Mouse (Mus musculus) T-helper 1 cell (primary cell): ENCODE data around the gene Fsd2.

Experiments
- in situ Hi-C: fragments of 300-600 bp; cut with MboI, MseI; formaldehyde crosslinking; loops from one replicate; pipeline ENCODE4 v1.15.1; 2025; ENCODE audit warnings: high pct_unique_total_duplicates

The Fsd2 gene

GRCm38 (mm10) chr7:81566892-81567291 lies at the start of gene Fsd2:
Fsd2 (minus strand) TSS chr7:81566944.
- in situ Hi-C loops, result no loop called here

- in situ Hi-C loops, result no loop called here
Measured at GRCm38 (mm10) chr7:81615031-81615430, 48.3 kb upstream of the Fsd2 start.

- in situ Hi-C loops, result no loop called here
Measured at GRCm38 (mm10) chr7:81612856-81613635, 46.3 kb upstream of the Fsd2 start.

GRCm38 (mm10) chr7:81610125-81610524 lies 43.4 kb upstream of the Fsd2 start:
- in situ Hi-C loops, result no loop called here

- in situ Hi-C loops, result no loop called here
Measured at GRCm38 (mm10) chr7:81606452-81606851, 39.7 kb upstream of the Fsd2 start.

- in situ Hi-C loops, result no loop called here
Measured at GRCm38 (mm10) chr7:81605489-81605888, 38.7 kb upstream of the Fsd2 start.

GRCm38 (mm10) chr7:81604991-81605390 lies 38.2 kb upstream of the Fsd2 start:
- in situ Hi-C loops, result no loop called here

- in situ Hi-C loops, result no loop called here
Measured at GRCm38 (mm10) chr7:81599379-81600280, 32.9 kb upstream of the Fsd2 start.

GRCm38 (mm10) chr7:81597660-81598059 lies 30.9 kb upstream of the Fsd2 start:
- in situ Hi-C loops, result no loop called here

GRCm38 (mm10) chr7:81596086-81596485 lies 29.3 kb upstream of the Fsd2 start:
- in situ Hi-C loops, result no loop called here

- in situ Hi-C loops, result no loop called here
Measured at GRCm38 (mm10) chr7:81595056-81595455, 28.3 kb upstream of the Fsd2 start.

GRCm38 (mm10) chr7:81593387-81593786 lies 26.6 kb upstream of the Fsd2 start:
- in situ Hi-C loops, result no loop called here

GRCm38 (mm10) chr7:81592686-81593085 lies 25.9 kb upstream of the Fsd2 start:
- in situ Hi-C loops, result no loop called here

- in situ Hi-C loops, result no loop called here
Measured at GRCm38 (mm10) chr7:81587238-81587637, 20.5 kb upstream of the Fsd2 start.

GRCm38 (mm10) chr7:81585326-81585725 lies 18.6 kb upstream of the Fsd2 start:
- in situ Hi-C loops, result no loop called here

- in situ Hi-C loops, result no loop called here
Measured at GRCm38 (mm10) chr7:81583512-81583911, 16.8 kb upstream of the Fsd2 start.

GRCm38 (mm10) chr7:81579312-81579711 lies 12.6 kb upstream of the Fsd2 start:
- in situ Hi-C loops, result no loop called here

- in situ Hi-C loops, result no loop called here
Measured at GRCm38 (mm10) chr7:81578413-81578812, 11.7 kb upstream of the Fsd2 start.

- in situ Hi-C loops, result no loop called here
Measured at GRCm38 (mm10) chr7:81577872-81578271, 11.1 kb upstream of the Fsd2 start.

GRCm38 (mm10) chr7:81575606-81576005 lies 8.9 kb upstream of the Fsd2 start:
- in situ Hi-C loops, result no loop called here

GRCm38 (mm10) chr7:81573821-81574220 lies 7.1 kb upstream of the Fsd2 start:
- in situ Hi-C loops, result no loop called here

- in situ Hi-C loops, result no loop called here
Measured at GRCm38 (mm10) chr7:81573397-81573796, 6.7 kb upstream of the Fsd2 start.
